ENCODE assay signal across 26 mouse cellular contexts in genomic region chr1:24186964-24187363, GRCm38 (mm10). TPM values are rescaled to one million over a fixed set of nuclear protein-coding genes. Genes with fewer than 3 reads are reported as not detected.
A peak's percentile ranks its signal among the peaks of the same experiment; 100 is the strongest.
DNase-seq lines count a peak whose midpoint lies in the region; ATAC-seq and TF ChIP-seq lines count a peak whose summit lies in the region.
"Had no signal": no experiment of that assay in that cellular context is flagged by ENCODE, and none has a peak within 500 bp of the region (broad histone marks: within the 10 kb centered on the region; RNA-seq: fewer than 3 reads in every experiment).

No protein-coding gene starts in this region.

- 38% methylated on average over 11 of the region's 11 CpGs for WGBS in lung, postnatal 0 days
- WGBS in forebrain, embryonic 12.5 days: 86% methylated on average over 11 of the region's 11 CpGs
- 88% methylated on average over 11 of the region's 11 CpGs for WGBS in midbrain, embryonic 13.5 days

- no peak for TF ChIP-seq CTCF in lung, postnatal 0 days (IDR thresholded peaks at IDR 0.05)
- no peak for TF ChIP-seq CTCF in left cerebral cortex, adult 2 months (IDR thresholded peaks at IDR 0.05)

- H3K27me3 ChIP-seq in lung, postnatal 0 days (replicated peaks; ENCODE audit: insufficient read depth, low read length): no peaks in the 10 kb centered on the region
- H3K27me3 ChIP-seq in forebrain, embryonic 12.5 days: no peaks in the 10 kb centered on the region
- no peaks in the 10 kb centered on the region for H3K27me3 ChIP-seq in midbrain, embryonic 13.5 days
- H3K27me3 ChIP-seq: forebrain, embryonic 15.5 days; hindbrain, embryonic 15.5 days; neural tube, embryonic 15.5 days had no signal

- H3K4me3 ChIP-seq in lung, postnatal 0 days (ENCODE audit: low read depth, low read length): no peak overlapping the region
- H3K4me3 ChIP-seq in forebrain, embryonic 12.5 days (replicated peaks): no peak overlapping the region
- no peak overlapping the region for H3K4me3 ChIP-seq in midbrain, embryonic 13.5 days (replicated peaks)
- no peak overlapping the region for H3K4me3 ChIP-seq in left cerebral cortex, adult 2 months
- H3K4me3 ChIP-seq: forebrain, embryonic 15.5 days; heart, embryonic 10.5 days; hindbrain, embryonic 15.5 days; midbrain, embryonic 10.5 days; myocyte; neural tube, embryonic 15.5 days had no signal

- peak; percentile 85 for ATAC-seq in lung, postnatal 0 days
- ATAC-seq in forebrain, embryonic 12.5 days (ENCODE audit: low FRiP score): no peak
- no peak for ATAC-seq in midbrain, embryonic 13.5 days
- ATAC-seq: CD4-positive, CD25-positive, alpha-beta regulatory T cell, adult 4 months; forebrain, embryonic 15.5 days; liver, postnatal 0 days had no signal

- TF ChIP-seq EP300 in lung, postnatal 0 days (IDR thresholded peaks at IDR 0.05): peak; percentile 53

- DNase-seq in cerebellum, postnatal 25 days: peak; percentile 34 to 52
- no peak for DNase-seq in cerebellum, postnatal 4 days (ENCODE audit: low spot score in 2 of 2)
- peak; percentile 90 for DNase-seq in Muller cell, postnatal 12 days (ENCODE audit: inconsistent ontology term)
- peak; percentile 16 for DNase-seq in adrenal gland, postnatal 14 days
- peak; percentile 89 for DNase-seq in lung, postnatal 0 days (ENCODE audit: low spot score)
- no peak for DNase-seq in left cerebral cortex, adult 2 months (ENCODE audit: extremely low spot score in 1 of 2, low spot score in 2 of 2)
- DNase-seq: cerebellum, adult 11 months; heart, postnatal 14 days; kidney, adult 11 months; kidney, postnatal 14 days; layer of hippocampus, adult 9-11 months; liver; liver, postnatal 0 days; retina, postnatal 1 day; right cerebral cortex, postnatal 4 days; thymus, postnatal 4 days had no signal

- H3K27ac ChIP-seq in lung, postnatal 0 days (ENCODE audit: low read length): no peak overlapping the region
- H3K27ac ChIP-seq in forebrain, embryonic 12.5 days: no peak overlapping the region
- no peak overlapping the region for H3K27ac ChIP-seq in midbrain, embryonic 13.5 days
- no peak overlapping the region for H3K27ac ChIP-seq in left cerebral cortex, adult 2 months
- H3K27ac ChIP-seq: forebrain, embryonic 15.5 days; heart, embryonic 10.5 days; hindbrain, embryonic 15.5 days; midbrain, embryonic 10.5 days; neural tube, embryonic 15.5 days had no signal

- H3K9me3 ChIP-seq in lung, postnatal 0 days (ENCODE audit: low read length): no peaks in the 10 kb centered on the region
- no peaks in the 10 kb centered on the region for H3K9me3 ChIP-seq in forebrain, embryonic 12.5 days
- no peaks in the 10 kb centered on the region for H3K9me3 ChIP-seq in midbrain, embryonic 13.5 days
- H3K9me3 ChIP-seq: forebrain, embryonic 15.5 days; G1E; heart, embryonic 10.5 days; hindbrain, embryonic 15.5 days; midbrain, embryonic 10.5 days; neural tube, embryonic 15.5 days had no signal

- H3K9ac ChIP-seq in lung, postnatal 0 days (replicated peaks; ENCODE audit: low read depth): no peak overlapping the region
- H3K9ac ChIP-seq in forebrain, embryonic 12.5 days: no peak overlapping the region
- H3K9ac ChIP-seq in midbrain, embryonic 13.5 days (replicated peaks): no peak overlapping the region
- H3K9ac ChIP-seq: forebrain, embryonic 15.5 days; hindbrain, embryonic 15.5 days; liver, postnatal 0 days; neural tube, embryonic 15.5 days had no signal

- H3K4me1 ChIP-seq in lung, postnatal 0 days (ENCODE audit: insufficient read depth, low read depth, low read length): no peaks in the 10 kb centered on the region
- H3K4me1 ChIP-seq in forebrain, embryonic 12.5 days: no peaks in the 10 kb centered on the region
- no peaks in the 10 kb centered on the region for H3K4me1 ChIP-seq in midbrain, embryonic 13.5 days (replicated peaks)
- H3K4me1 ChIP-seq: forebrain, embryonic 15.5 days; heart, embryonic 10.5 days; hindbrain, embryonic 15.5 days; midbrain, embryonic 10.5 days; neural tube, embryonic 15.5 days had no signal

- no peaks in the 10 kb centered on the region for H3K36me3 ChIP-seq in lung, postnatal 0 days (ENCODE audit: insufficient read depth, low read length)
- H3K36me3 ChIP-seq in forebrain, embryonic 12.5 days (replicated peaks): no peaks in the 10 kb centered on the region
- H3K36me3 ChIP-seq in midbrain, embryonic 13.5 days: no peaks in the 10 kb centered on the region
- H3K36me3 ChIP-seq: forebrain, embryonic 15.5 days; G1E; heart, embryonic 10.5 days; hindbrain, embryonic 15.5 days; midbrain, embryonic 10.5 days; neural tube, embryonic 15.5 days had no signal

- H3K4me2 ChIP-seq in lung, postnatal 0 days (replicated peaks; ENCODE audit: low read depth, low read length): no peak overlapping the region
- H3K4me2 ChIP-seq in forebrain, embryonic 12.5 days: no peak overlapping the region
- no peak overlapping the region for H3K4me2 ChIP-seq in midbrain, embryonic 13.5 days (replicated peaks)
- H3K4me2 ChIP-seq: forebrain, embryonic 15.5 days; hindbrain, embryonic 15.5 days; neural tube, embryonic 15.5 days had no signal

- intact Hi-C loops in left cerebral cortex, adult 2 months (cut with DNase I): no loop called here

RNA-seq across cellular contexts. Expression of gene Col9a1, which starts 9.6 kb away (rescaled TPM):
- total RNA-seq in adrenal gland, postnatal 14 days (2021): 0.15 and 0.19 TPM in 2 replicates
- 0.27 and 0.50 TPM in 2 replicates for polyA plus RNA-seq in lung, postnatal 0 days (2015; fragmentation: Nextera tagmentation; extraction: Ambion mirVana)
- 8.4 and 13.8 TPM in 2 replicates for polyA plus RNA-seq in forebrain, embryonic 12.5 days (2016; fragmentation: Nextera tagmentation; extraction: Ambion mirVana)
- polyA plus RNA-seq in midbrain, embryonic 13.5 days (2015; fragmentation: Nextera tagmentation; extraction: Ambion mirVana): 0.81 and 1.1 TPM in 2 replicates
- total RNA-seq in left cerebral cortex, adult 2 months (2021): under 1 TPM; 0.63 to 0.79 TPM
- polyA plus RNA-seq: CD4-positive, CD25-positive, alpha-beta regulatory T cell, adult 4 months; G1E; myocyte had no signal

Comparison
In these comparisons a context has a peak if more than half of its experiments do, and no peak if none do; other contexts are left out.
1. DNase-seq: peak in cerebellum, postnatal 25 days (2 of 2), Muller cell, postnatal 12 days (single experiment), adrenal gland, postnatal 14 days (single experiment) and lung, postnatal 0 days (single experiment); none in cerebellum, postnatal 4 days (0 of 2) and left cerebral cortex, adult 2 months (0 of 2).